Mouse (Mus musculus) frontal cortex, adult 2 months (tissue): ENCODE results near the gene Hmgb1. TPM values are rescaled to one million over a fixed set of nuclear protein-coding genes. Genes with fewer than 3 reads are reported as not detected.

Experiments used
- DNase-seq, 2 experiments: peaks; one replicate each; pipeline ENCODE4 v3.0.0; 2022; ENCODE audit warnings: low spot score in 1 of 2; ENCODE audit errors: extremely low spot score in 1 of 2
- polyA plus RNA-seq: library from polyadenylated mRNA; depleted of rRNA; stranded (reverse); fragments of >200 nt; gene quantifications from 2 replicates; pipeline ENCODE4 v1.2.3, GENCODE M21; 2012

The Hmgb1 gene
- polyA plus RNA-seq, 1 experiment, result 214 TPM

DNA sequence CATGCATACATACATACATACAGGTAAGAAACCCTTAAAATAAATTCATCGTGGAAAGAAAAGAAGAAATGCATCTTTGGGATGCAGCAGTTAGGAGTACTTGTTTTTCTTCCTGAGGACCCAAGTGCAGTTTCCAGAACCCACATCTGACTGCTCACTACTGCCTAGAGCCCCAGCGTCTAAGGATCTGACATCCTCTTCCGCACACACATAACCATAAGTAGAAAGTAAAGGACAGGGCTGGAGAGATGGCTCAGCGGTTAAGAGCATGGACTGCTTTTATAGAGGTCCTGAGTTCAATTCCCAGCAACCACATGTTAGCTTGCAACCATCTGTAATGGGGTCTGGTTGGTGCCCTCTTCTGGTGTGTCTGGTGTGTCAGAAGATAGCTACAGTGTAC, 151.9 kb downstream of the Hmgb1 start:
- no peak for DNase-seq

DNA sequence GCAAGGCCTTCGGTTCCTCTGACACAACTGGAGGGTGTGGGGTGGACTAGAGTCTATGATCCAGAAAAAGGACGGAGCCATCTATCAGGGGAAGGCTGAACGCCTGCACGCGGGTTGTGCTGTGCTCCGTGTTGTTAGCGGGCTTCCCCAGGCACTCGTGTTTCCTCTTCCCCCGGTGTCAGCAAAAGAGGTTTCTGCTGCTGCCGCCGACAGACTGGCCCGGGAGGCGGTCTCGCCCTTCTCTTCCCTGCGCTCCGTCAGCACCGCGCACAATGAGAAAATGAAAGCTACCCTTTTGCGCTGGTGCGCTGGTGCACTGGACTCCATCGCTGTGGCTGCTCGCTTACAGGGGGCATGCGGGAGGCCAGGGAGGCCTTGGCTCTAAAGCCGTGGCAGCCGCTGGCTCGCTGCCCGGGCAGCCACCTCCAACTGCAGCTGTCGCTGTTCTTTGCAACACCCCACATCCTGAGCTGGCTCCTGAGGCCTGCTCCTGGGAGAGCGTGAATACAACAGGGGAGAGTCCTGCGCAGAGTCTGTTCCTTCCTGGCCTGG, 153.0 kb downstream of the Hmgb1 start:
- peak in 1 of 2 experiments; percentile 47 for DNase-seq

DNA sequence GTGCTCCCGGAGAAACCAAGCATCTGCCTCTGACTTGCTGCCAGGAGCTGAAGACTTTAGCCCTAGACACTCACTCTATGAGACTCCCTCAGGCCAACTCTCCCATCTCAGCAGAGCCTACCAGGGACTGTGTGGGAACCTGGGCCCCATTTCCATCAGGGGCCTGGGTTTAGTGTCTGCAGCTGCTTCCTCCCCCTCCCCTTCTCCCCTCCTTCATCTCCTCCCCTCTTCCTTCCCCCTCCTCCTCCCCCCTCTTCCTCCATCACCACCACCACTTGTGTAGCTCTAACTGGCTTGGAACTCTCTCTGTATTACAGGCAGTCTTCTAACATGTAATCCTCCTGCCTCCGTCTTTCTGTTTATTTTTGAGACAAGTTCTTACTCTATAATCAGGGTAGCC, 154.2 kb downstream of the Hmgb1 start:
- no peak for DNase-seq

DNA sequence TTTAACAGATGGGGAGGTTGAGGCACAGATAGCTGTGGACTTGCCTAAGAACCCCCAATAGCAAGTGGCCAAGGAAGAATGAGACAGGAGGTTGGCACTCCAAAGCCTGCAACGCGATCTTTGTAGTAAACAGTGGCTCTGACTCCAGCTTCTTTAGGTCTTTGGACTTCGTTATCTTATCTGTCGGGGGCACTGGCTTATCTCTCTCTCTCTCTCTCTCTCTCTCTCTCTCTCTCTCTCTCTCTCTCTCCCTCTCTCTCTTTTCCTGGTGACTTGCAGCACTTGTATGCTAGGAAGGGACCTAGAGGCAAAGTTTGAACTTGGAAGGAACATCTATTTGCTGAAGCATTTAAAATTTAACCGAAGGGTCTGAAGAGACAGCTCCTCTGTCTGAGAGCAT, 155.9 kb downstream of the Hmgb1 start:
- DNase-seq, result no peak

DNA sequence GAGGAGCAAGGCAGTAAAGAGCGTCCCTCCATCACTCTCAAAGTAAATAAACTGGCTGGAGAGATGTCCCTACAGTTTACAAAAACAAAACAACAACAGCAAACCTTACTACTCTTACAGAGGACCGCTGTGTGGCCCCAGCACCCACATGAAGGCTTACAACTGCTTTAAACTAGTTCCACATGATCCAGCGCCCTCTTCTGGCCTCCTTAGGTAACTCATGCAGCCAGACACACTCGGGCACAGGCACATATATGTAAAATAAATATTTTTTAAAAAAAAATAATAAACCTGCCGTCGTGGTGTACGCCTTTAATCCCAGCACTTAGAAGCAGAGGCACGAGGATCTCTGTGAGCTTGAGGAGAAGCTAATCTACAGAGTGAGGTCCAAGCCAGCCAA, 156.9 kb downstream of the Hmgb1 start:
- DNase-seq, result no peak

DNA sequence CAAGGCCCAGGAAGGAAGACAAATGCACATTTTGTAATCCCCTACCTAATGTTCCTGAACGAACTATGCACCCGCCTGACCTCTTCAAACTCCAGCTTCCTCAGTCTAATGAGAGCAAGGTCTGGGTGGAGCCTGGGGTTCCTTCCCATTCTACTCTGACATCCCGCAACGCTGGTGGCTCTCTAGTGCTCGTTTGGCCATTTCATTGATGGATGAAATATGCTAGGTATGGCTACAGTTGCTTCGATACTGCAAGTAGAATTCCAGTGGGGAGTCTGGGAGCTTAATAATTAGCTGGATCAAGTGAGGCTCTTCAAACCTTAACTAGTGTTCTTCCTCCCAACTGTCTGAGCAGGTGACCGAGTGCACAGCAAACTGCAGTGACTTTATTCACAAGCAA, 163.2 kb downstream of the Hmgb1 start:
- DNase-seq, result no peak

DNA sequence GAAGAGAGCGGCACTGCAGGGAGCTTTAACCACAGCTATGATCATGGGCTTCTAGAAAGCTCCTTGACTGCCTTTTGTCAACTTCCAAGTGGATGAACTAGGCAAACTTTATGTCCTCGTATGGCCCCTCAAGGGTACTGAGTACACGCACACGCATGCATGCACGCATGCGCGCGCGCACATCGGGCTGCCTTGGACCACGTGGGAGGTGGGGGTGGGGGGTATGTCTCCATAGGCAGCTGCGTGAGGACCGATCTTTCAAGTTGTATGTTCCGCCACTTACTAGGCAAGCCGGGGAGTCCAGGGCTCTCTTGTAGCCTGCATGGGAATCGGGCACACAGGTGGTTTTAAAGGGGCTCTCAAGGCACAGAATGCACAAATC, 163.6 kb downstream of the Hmgb1 start:
- DNase-seq, result no peak

DNA sequence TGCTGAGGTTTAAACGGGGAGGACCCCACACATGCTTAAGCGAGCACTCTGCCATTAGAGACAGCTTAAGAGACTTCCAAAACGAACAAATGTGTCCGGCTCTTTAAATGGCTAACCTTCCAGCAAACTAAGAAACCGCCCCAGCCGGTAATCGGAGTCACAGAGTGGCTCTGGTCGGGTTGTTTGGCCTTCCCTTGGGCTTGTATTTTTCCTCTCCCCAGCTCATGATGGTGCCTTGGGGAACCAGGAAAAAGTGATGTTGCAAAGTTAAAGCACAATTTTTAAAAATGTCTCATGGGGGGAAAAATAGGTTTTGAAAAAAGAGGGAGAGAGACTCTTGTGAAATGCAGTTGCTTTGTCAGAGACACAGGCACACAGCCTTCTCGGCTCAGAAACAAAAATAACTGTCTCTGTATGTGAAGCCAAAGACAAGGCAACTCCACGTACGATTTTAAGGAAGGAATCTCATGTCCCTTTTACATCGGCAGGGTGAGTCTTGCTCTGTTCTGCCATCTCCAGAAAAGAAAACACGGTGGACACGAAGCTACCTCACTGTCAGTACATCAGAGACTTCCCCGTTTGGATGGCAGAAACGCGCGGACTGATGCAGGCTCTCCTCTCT, 164.1 kb downstream of the Hmgb1 start:
- no peak for DNase-seq

DNA sequence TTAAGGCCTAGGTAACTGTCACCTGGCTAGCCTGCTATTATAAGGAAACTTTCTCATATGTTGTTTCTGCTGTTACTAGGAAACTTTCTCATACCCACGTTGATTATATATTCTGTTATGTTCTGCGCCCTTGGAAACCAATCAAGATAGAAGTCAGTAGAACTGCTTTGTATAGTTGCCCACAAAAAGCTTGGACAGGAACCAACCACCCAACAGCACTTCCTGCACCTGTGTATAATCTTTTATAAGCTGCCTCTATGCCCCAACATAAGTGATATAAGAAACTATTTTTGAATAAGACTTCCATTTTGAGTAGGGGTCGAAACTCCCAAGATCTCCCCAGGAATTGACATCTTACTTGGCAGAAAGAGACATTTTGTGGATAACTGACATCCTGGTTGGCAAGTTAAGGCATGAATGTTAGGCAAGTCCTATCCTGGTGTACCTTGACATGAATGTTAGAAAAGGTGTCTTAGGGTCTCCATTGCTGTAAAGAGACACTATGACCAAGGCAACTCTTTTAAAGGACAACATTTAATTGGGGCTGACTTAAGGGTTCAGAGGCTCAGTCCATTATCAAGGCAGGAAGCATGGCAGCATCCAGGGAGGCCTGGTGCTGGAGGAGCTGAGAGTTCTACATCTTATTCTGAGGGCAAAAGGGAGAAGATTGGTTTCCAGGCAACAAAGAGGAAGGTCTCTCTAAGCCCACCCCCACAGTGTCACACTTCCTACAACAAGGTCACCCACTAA, 166.4 kb downstream of the Hmgb1 start:
- no peak for DNase-seq

DNA sequence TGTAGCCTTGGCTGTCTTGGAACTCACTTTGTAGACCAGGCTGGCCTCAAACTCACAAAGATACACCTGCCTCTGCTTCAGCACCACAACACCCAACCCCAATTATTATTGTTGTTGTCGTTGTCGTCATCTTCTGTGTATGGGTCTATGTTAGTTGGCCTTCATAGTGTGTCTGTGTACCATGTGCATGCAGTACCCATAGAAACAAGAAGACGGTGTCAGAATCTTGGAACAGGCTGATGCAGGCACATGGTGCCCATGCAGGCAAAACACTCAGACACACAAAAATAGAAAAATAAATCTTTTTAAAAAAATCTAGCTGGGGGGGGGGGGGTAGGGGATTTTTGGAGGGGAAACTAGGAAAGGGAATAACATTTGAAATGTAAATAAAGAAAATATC, 167.1 kb downstream of the Hmgb1 start:
- DNase-seq, result no peak

DNA sequence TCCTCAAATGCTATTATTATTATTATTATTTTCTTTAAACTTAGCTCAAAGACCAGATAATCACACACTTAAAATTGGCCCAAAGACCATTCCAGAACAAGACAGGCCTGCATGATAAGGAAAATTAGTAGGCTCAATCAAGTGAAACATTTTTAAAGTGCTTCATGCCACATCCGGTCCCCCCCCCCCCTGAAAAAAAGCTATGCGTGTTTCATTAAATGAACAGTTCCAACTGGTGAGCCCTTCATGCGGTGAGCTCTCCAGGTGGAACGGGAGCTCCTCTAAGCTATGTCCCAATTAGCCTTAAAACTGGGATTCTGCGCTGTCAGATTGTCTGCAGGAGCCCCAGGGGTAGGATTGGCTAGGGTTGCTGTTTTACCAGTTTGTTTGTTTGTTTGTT, 168.0 kb downstream of the Hmgb1 start:
- no peak for DNase-seq

DNA sequence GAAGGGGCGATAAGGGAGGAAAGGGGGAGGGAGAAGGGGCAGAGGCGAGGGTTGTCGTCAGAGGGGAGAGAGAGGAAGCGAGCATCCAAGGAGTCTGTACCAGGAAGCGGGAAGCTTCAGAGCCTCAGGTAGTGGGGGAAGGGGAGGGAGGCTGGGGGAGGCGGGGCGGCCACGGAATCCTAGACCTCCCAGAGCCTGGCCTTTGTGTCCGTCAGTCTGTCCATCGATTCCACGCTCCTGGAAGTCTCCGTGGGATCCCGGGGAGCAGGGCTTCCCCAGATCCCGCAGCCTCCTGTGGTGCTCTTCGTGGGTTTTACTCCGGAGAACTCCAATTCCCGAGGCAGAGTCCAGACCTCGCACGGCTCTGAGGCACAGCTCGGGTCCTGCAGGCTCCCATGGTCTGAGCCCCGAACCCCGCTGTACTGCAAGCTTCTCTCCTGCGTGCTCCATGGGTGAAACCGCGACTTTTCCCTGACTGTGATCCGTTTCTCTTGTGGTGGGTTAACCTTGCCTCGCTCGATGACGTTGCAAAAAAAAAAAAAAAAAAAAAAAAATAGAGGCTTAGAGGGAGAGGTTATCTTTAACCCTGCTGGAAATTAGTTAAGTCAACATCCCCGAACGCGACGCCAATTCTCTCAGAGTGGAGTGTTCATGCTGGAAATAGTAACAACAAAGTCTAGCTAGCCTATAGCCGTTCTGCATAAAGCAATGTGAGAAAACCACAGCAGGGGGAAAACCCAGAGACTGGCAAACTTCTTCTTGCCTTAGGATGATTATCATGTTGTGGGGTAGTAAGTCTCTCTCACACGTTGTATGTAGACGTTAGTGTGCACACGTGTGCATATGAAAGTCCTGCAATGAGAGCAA, 168.7 kb downstream of the Hmgb1 start:
- DNase-seq, result peak in 1 of 2 experiments; percentile 40

DNA sequence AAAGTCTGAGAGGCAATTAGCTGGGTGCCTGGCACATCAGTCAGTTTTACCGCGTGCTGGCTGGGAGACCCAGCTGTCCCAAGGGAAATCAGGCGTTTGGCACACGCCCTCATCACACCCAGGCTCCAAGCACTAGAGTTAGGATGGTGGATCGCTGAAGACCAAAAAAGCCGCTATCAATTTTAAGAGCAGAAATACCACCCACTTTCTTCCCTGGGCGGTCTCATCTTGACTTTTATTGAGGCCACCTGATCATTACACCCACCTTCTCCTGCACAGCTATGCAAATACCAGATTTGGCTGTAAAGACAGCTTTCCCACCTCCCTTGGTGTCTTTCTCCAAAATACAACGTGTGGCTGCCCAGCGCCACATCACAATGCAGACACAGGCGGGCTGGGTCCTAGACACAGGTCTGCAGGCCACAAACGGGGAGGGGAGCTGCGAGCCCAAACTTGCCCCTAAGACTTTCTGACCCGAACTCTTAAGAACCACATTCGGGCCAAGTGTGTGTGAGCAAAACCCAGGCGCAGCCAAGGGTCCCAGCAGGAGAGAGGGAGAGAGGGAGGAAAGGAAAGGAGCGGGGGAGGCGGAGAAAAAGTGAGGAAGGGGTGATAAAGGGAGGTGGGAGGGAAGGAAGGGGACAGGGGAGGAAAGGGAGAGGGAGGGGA, 169.6 kb downstream of the Hmgb1 start:
- DNase-seq, result peak; percentile 27 to 61

DNA sequence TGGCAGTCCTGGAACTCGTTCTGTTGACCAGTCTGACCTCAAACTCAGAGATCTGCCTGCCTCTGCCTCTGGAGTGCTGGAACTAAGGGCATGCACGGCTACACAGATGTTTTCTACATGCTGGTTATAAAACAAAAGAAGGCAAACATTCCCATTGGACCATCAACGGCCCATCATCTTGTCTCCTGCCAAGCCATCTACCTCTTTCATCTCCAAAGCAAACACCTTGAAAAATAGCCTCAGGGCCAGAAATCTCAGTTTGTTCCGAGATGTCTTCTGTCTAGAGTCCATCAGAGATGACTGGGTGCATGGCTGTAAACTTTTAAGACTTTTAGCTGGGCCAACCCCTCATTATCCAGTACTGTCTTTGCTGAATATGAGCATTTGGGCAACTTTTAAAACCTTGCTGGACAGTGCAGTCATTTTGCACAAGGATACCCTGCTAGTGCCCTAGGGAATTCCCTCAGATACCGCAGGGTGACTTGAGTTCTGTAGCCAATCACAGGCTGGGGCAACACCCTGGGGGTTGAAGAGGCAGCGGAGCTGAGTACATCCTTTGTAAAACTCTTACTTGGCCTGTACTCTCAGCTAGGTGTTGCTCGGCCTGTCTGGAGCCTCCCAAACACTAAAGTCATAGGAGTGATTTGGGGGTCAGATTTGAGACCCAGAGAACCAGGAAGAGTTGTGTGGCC, 170.3 kb downstream of the Hmgb1 start:
- no peak for DNase-seq

DNA sequence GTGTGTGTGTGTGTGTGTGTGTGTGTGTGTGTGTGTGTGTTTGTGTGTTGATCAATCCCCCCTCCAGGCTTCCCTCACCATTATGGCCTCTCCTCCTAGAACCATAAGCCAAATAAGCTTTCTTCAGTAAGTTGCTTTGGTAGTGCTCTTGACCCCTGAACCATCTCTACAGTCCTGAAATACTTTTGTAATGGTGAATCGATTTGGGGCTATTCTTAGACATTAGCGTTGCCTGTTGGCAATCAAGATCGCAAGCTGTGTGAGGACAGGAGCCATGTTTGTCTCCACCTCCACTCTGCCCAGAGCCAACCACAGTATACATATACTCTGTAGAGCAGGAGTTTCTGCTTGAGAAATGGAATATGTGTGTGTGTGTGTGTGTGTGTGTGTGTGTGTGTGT, 175.2 kb downstream of the Hmgb1 start:
- no peak for DNase-seq

DNA sequence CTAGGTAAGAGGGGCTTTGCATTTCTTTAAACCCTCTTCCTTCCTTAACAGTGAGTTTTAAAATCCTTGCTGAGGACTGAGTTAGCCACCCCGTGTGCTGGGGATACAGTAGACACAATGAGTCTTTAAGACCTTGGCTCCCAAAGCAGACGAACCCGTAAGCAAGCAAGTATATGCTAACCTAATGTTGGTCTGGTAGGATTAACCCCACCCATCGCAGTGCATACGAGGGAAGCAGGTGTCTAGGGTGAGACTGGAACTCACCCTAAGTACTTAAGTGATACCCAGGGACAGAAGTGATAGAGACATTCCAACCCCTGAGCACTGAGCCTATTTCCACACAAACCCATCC, 177.0 kb downstream of the Hmgb1 start:
- no peak for DNase-seq

DNA sequence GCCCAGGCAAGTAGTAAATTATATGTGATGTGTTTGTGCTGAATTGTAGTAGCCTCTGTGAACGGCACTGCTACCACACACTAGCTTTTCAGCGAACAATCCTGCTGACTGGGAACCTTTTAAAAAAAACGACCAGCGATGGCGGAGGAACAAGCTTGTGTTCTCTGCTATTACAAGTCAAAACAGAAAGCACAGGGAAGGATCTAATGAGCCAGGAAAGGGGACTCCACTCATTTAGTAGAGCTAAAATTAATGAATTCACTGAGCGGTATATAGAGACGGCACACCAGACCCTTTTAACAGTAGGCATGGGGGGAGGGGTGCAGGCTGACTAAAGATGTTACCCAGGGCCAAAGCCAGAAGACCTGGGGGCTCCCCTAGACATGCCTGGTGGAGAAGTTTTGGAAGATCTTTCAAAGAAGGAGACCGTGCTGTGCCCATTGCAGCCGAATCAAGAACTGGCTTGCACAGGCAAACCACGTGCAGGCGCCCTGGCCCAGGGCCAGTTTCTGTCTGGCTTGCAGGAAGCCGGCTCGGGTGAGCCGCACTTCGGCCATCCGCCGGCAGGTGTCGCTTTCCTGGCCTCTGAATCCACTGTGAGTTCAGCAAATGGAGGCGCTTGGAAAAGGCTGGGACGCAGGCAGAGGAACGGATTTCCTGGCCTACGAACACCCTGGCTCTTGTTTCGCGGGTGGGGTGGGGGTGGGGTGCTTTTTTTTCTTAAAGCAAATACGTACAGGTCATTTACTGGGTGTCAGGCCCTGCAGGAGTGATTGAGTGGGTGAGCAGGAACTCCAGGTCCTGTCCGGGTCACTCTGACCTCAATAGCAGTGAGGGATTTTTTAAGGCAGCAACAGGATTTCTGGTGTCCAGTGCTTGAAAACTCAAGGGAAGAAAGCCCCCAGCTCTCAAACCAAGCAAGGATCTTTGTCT, 177.7 kb downstream of the Hmgb1 start:
- peak; percentile 97 to 100 for DNase-seq

DNA sequence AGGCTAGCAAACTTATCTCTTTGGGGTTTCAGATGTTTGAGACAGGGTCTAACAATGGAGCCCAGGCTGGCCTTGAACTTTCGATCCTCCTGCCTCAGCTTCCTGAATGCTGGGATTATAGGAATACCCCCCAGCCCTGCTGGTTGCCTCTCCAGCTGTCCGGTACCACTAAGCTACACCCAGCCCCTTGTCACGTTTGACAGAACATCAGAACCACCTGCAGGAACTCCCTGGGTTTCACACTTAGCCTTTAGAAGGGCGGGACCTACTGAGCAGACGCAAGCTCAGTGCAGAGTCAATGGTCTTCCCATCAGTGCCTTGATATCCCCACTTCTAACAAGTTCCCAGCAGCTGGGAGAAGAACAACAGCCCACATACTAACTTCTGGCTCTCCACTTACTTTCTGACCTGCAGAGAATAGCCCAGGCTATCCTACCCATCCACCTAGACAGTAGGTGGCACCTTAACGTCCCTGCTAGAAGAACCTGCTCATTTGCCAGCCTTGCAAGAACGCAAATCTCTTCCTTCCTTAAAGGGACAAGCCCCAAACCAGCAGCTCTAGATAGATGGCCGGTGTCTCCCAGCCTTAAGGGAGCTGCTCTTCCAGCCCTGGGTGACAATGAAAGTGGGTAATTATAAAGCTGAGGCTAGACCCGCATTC, 178.5 kb downstream of the Hmgb1 start:
- no peak for DNase-seq

DNA sequence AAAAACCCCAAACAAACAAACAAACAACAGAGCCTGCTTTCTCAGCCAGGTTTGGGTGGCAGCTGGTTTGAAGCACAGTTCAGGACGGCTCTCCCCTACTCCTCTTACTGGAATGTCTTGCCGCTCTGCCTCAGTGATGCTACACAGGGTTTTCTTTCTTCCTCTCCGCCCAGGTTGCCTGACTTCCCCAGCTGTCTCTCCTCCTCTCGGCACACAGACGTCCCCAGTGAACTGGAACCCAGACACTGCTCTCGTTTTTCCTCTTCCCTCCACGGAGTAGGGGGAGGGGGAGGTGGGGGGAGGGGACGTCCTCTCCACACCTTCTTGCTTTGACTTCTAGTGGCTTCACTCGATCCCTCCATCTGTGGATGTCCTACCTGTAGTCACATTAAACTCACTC, 179.2 kb downstream of the Hmgb1 start:
- no peak for DNase-seq
